ENCODE assay signal across 14 mouse cellular contexts in the genomic region with DNA sequence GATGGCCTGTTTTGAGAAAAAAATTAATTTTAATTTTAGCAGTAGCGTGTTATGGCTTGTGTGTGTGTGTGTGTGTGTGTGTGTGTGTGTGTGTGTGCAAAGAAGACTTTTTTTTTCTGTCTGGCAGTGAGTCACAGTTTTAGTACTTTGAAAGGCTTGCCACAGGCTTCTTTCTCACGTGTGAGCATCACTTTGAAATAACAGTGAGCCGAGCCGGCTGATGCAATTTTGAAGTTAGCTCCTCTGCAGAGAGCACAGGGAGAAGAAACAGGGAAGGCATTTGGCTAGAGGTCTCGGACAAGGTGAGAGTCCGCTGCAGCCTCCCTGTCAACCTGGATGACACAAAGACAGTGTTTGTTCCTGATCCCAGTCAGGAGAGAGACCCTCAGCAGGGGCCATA.
A peak's percentile ranks its signal among the peaks of the same experiment; 100 is the strongest.
DNase-seq lines count a peak whose midpoint lies in the region; ATAC-seq and TF ChIP-seq lines count a peak whose summit lies in the region.
"Had no signal": no experiment of that assay in that cellular context is flagged by ENCODE, and none has a peak within 500 bp of the region (broad histone marks: within the 10 kb centered on the region; RNA-seq: fewer than 3 reads in every experiment).

No protein-coding gene starts in this region.

- no peak for TF ChIP-seq POLR2A in thymus, adult 2 months (IDR thresholded peaks at IDR 0.05; ENCODE audit: control insufficient read depth, extremely low read depth, insufficient read depth, low read length, poor library complexity)

- H3K4me2 ChIP-seq in hindbrain, postnatal 0 days (ENCODE audit: low read depth, low read length): no peak overlapping the region
- H3K4me2 ChIP-seq: hindbrain, embryonic 13.5 days; midbrain, embryonic 12.5 days; neural tube, embryonic 13.5 days had no signal

- TF ChIP-seq CTCF in layer of hippocampus, adult 2 months (conservative IDR thresholded peaks at IDR 0.05): no peak
- no peak for TF ChIP-seq CTCF in thymus, adult 2 months (IDR thresholded peaks at IDR 0.05; ENCODE audit: borderline replicate concordance, control insufficient read depth, extremely low read depth, insufficient read depth, low read length, poor library complexity)
- no peak for TF ChIP-seq CTCF in hindbrain, postnatal 0 days (IDR thresholded peaks at IDR 0.05; ENCODE audit: low read depth)

- H3K9me3 ChIP-seq in hindbrain, postnatal 0 days (ENCODE audit: low read length): no peaks in the 10 kb centered on the region
- H3K9me3 ChIP-seq: hindbrain, embryonic 13.5 days; midbrain, embryonic 12.5 days; neural tube, embryonic 13.5 days had no signal

- H3K36me3 ChIP-seq in thymus, adult 2 months (ENCODE audit: control insufficient read depth, insufficient read depth, low read length): no peaks in the 10 kb centered on the region
- no peaks in the 10 kb centered on the region for H3K36me3 ChIP-seq in splenic B cell, adult 2 months (ENCODE audit: control insufficient read depth, insufficient read depth, low read length, poor library complexity, severe bottlenecking)
- no peaks in the 10 kb centered on the region for H3K36me3 ChIP-seq in hindbrain, postnatal 0 days (ENCODE audit: insufficient read depth, low read length)
- H3K36me3 ChIP-seq: hindbrain, embryonic 13.5 days; midbrain, embryonic 12.5 days; neural tube, embryonic 13.5 days had no signal

- no peak overlapping the region for H3K4me3 ChIP-seq in layer of hippocampus, adult 2 months
- H3K4me3 ChIP-seq in thymus, adult 2 months (ENCODE audit: control insufficient read depth, insufficient read depth, low read length): no peak overlapping the region
- no peak overlapping the region for H3K4me3 ChIP-seq in hindbrain, postnatal 0 days (ENCODE audit: low read length)
- H3K4me3 ChIP-seq: hindbrain, embryonic 13.5 days; midbrain, embryonic 12.5 days; neural tube, embryonic 13.5 days had no signal

- no peak for ATAC-seq in hindbrain, postnatal 0 days
- ATAC-seq in monocyte, adult 5-6 weeks (replicated peaks; ENCODE audit: insufficient number of reproducible peaks, low FRiP score, low TSS enrichment, poor library complexity, severe bottlenecking): no peak
- ATAC-seq: intestine, postnatal 0 days had no signal

- peak overlapping the region; percentile 86 for H3K27ac ChIP-seq in layer of hippocampus, adult 2 months
- peak overlapping the region; percentile 35; the same call in 1 of the 2 replicates for H3K27ac ChIP-seq in thymus, adult 2 months (ENCODE audit: control insufficient read depth, insufficient read depth, low read length)
- no peak overlapping the region for H3K27ac ChIP-seq in hindbrain, postnatal 0 days
- H3K27ac ChIP-seq: hindbrain, embryonic 13.5 days; midbrain, embryonic 12.5 days; neural tube, embryonic 13.5 days had no signal

- peaks cover 16% of the 10 kb centered on the region for H3K4me1 ChIP-seq in thymus, adult 2 months (replicated peaks; ENCODE audit: control insufficient read depth, insufficient read depth, low read length)
- H3K4me1 ChIP-seq in hindbrain, postnatal 0 days (ENCODE audit: insufficient read depth, low read length): no peaks in the 10 kb centered on the region
- H3K4me1 ChIP-seq: hindbrain, embryonic 13.5 days; midbrain, embryonic 12.5 days; neural tube, embryonic 13.5 days had no signal

- 37% methylated on average over 6 of the region's 6 CpGs for WGBS in thymus, adult 2 months
- WGBS in hindbrain, postnatal 0 days: 76% methylated on average over 6 of the region's 6 CpGs

- H3K27me3 ChIP-seq in thymus, adult 2 months (ENCODE audit: control insufficient read depth, insufficient read depth, low read length): no peaks in the 10 kb centered on the region
- no peaks in the 10 kb centered on the region for H3K27me3 ChIP-seq in splenic B cell, adult 2 months (ENCODE audit: control insufficient read depth, insufficient read depth, low read length, poor library complexity, severe bottlenecking)
- no peaks in the 10 kb centered on the region for H3K27me3 ChIP-seq in hindbrain, postnatal 0 days (ENCODE audit: insufficient read depth, low read length)
- H3K27me3 ChIP-seq: hindbrain, embryonic 13.5 days; midbrain, embryonic 12.5 days; neural tube, embryonic 13.5 days had no signal

- no peak overlapping the region for H3K9ac ChIP-seq in hindbrain, postnatal 0 days (replicated peaks; ENCODE audit: low read length)
- H3K9ac ChIP-seq: hindbrain, embryonic 13.5 days; midbrain, embryonic 12.5 days; neural tube, embryonic 13.5 days had no signal

- DNase-seq in layer of hippocampus, adult 2 months (ENCODE audit: low spot score in 2 of 2): no peak
- DNase-seq in layer of hippocampus, adult 9-11 months: no peak
- DNase-seq in thymus, adult 2 months: no peak
- DNase-seq in thymus, postnatal 25 days: no peak
- DNase-seq in T-cell, adult 2 months (ENCODE audit: low spot score): peak; percentile 45
- peak; percentile 6 for DNase-seq in splenic B cell, adult 2 months (ENCODE audit: low read depth, low spot score)
- no peak for DNase-seq in hindbrain, postnatal 0 days (ENCODE audit: low spot score)
- DNase-seq: adrenal gland, adult 2 months; cerebellum, adult 9-11 months had no signal

Comparison
In these comparisons a context has a peak if more than half of its experiments do, and no peak if none do; other contexts are left out.
1. DNase-seq: peak in T-cell, adult 2 months (single experiment) and splenic B cell, adult 2 months (single experiment); none in layer of hippocampus, adult 2 months (0 of 2), layer of hippocampus, adult 9-11 months (single experiment), thymus, adult 2 months (single experiment), thymus, postnatal 25 days (single experiment) and hindbrain, postnatal 0 days (single experiment).